Mouse (Mus musculus) intestine, embryonic 15.5 days (tissue): ENCODE measurements around the gene Spata45. TPM values are rescaled to one million over a fixed set of nuclear protein-coding genes. Genes with fewer than 3 reads are reported as not detected.

Source experiments
- ATAC-seq: fragments of 200-750 bp; cut with Nextera tagmentation; 2 replicates; pipeline ENCODE4 v1.8.0; 2017; ENCODE audit warnings: moderate TSS enrichment, moderate library complexity
- H3K27ac ChIP-seq: fragments of 300-500 bp; sonication (generic); 2 replicates; pipeline ENCODE4 v1.5.1; 2015; ENCODE audit warnings: mild to moderate bottlenecking, inconsistent platforms
- H3K27me3 ChIP-seq: fragments of 300-500 bp; sonication (generic); replicated peaks from 2 replicates; pipeline ENCODE4 v1.6.1; 2015; ENCODE audit warnings: inconsistent platforms
- H3K36me3 ChIP-seq: fragments of 300-500 bp; sonication (generic); 2 replicates; pipeline ENCODE4 v1.6.1; 2015; ENCODE audit warnings: inconsistent platforms
- H3K4me1 ChIP-seq: fragments of 300-500 bp; sonication (generic); replicated peaks from 2 replicates; pipeline ENCODE4 v1.6.1; 2015; ENCODE audit warnings: inconsistent platforms
- H3K4me2 ChIP-seq: fragments of 300-500 bp; sonication (generic); replicated peaks from 2 replicates; pipeline ENCODE4 v1.6.1; 2015; ENCODE audit warnings: mild to moderate bottlenecking, inconsistent platforms
- H3K4me3 ChIP-seq: fragments of 300-500 bp; sonication (generic); replicated peaks from 2 replicates; pipeline ENCODE4 v1.5.1; 2015; ENCODE audit warnings: inconsistent platforms
- H3K9ac ChIP-seq: fragments of 300-500 bp; sonication (generic); 2 replicates; pipeline ENCODE4 v1.6.1; 2015; ENCODE audit warnings: inconsistent platforms
- H3K9me3 ChIP-seq: fragments of 300-500 bp; sonication (generic); 2 replicates; pipeline ENCODE4 v1.6.1; 2016; ENCODE audit warnings: inconsistent platforms
- WGBS: fragments of 180-500 bp; shearing (Covaris S2); methylation state at CpG from one replicate; pipeline ENCODE4 v1.1.7; 2015; 5-methylcytosine and 5-hydroxymethylcytosine counted together
- polyA plus RNA-seq: library from polyadenylated mRNA; unstranded; fragments of >200 nt; fragmentation: Nextera tagmentation; extraction: Ambion mirVana; gene quantifications from 2 replicates; pipeline ENCODE4 v1.2.1, GENCODE M21; 2015

The Spata45 gene
- polyA plus RNA-seq, 1 experiment from 2014 or later = not detected

GRCm38 (mm10) chr1:191046231-191046824, 9.9 kb downstream of the Spata45 start:
- WGBS = 72% methylated on average over 7 of the region's 7 CpGs

GRCm38 (mm10) chr1:191053555-191053954, 17.1 kb downstream of the Spata45 start:
- H3K4me2 ChIP-seq = no peak overlapping the region
- no peak overlapping the region for H3K9ac ChIP-seq
- no peaks in the 10 kb centered on the region for H3K27me3 ChIP-seq
- H3K36me3 ChIP-seq = no peaks in the 10 kb centered on the region
- no peak overlapping the region for H3K27ac ChIP-seq
- no peaks in the 10 kb centered on the region for H3K4me1 ChIP-seq
- peak; percentile 71; the same call in 1 of the 2 replicates for ATAC-seq
- 69% methylated on average over 3 of the region's 3 CpGs for WGBS
- no peaks in the 10 kb centered on the region for H3K9me3 ChIP-seq
- H3K4me3 ChIP-seq = no peak overlapping the region

More at GRCm38 (mm10) chr1:191046231-191046824, 9.9 kb downstream of the Spata45 start:
- no peak overlapping the region for H3K9ac ChIP-seq
- H3K4me2 ChIP-seq = no peak overlapping the region
- no peak overlapping the region for H3K27ac ChIP-seq
- no peaks in the 10 kb centered on the region for H3K4me1 ChIP-seq
- no peak overlapping the region for H3K4me3 ChIP-seq
- no peaks in the 10 kb centered on the region for H3K27me3 ChIP-seq
- no peak for ATAC-seq
- H3K36me3 ChIP-seq = no peaks in the 10 kb centered on the region
- no peaks in the 10 kb centered on the region for H3K9me3 ChIP-seq

- Histone ChIP-seq H3K4me2 (no peak overlapping the region), H3K9me3 (no peaks in the 10 kb centered on the region), H3K27ac (no peak overlapping the region), H3K9ac (no peak overlapping the region), H3K27me3 (no peaks in the 10 kb centered on the region), H3K4me3 (no peak overlapping the region), H3K4me1 (no peaks in the 10 kb centered on the region), H3K36me3 (no peaks in the 10 kb centered on the region)
- 71% methylated on average over 8 of the region's 8 CpGs for WGBS
- peak; percentile 59; the same call in 1 of the 2 replicates for ATAC-seq
Measured at GRCm38 (mm10) chr1:191054870-191055532, 18.6 kb downstream of the Spata45 start.

GRCm38 (mm10) chr1:191055533-191055873, 19.1 kb downstream of the Spata45 start:
- 0 out of 2 replicates have a peak, but pooled peaks have one; percentile 3 for ATAC-seq
- H3K4me1 ChIP-seq = no peaks in the 10 kb centered on the region
- 67% methylated on average over 2 of the region's 2 CpGs for WGBS
- H3K9me3 ChIP-seq = no peaks in the 10 kb centered on the region
- H3K36me3 ChIP-seq = no peaks in the 10 kb centered on the region
- no peak overlapping the region for H3K9ac ChIP-seq
- H3K27me3 ChIP-seq = no peaks in the 10 kb centered on the region
- no peak overlapping the region for H3K27ac ChIP-seq
- no peak overlapping the region for H3K4me2 ChIP-seq
- no peak overlapping the region for H3K4me3 ChIP-seq

- no peak for ATAC-seq
- no peaks in the 10 kb centered on the region for H3K9me3 ChIP-seq
- H3K4me2 ChIP-seq = no peak overlapping the region
- H3K27me3 ChIP-seq = no peaks in the 10 kb centered on the region
- 65% methylated on average over 3 of the region's 3 CpGs for WGBS
- no peaks in the 10 kb centered on the region for H3K36me3 ChIP-seq
- no peak overlapping the region for H3K27ac ChIP-seq
- H3K9ac ChIP-seq = no peak overlapping the region
- no peak overlapping the region for H3K4me3 ChIP-seq
- 0 out of 2 replicates have a peak, but pooled peaks cover 2% of the 10 kb centered on the region for H3K4me1 ChIP-seq
Measured at GRCm38 (mm10) chr1:191057461-191057860, 21.0 kb downstream of the Spata45 start.

GRCm38 (mm10) chr1:191062241-191062780, 25.9 kb downstream of the Spata45 start:
- Histone ChIP-seq H3K4me3 (peak overlapping the region; percentile 89), H3K9me3 (no peaks in the 10 kb centered on the region), H3K9ac (peak overlapping the region; percentile 77), H3K27ac (no peak overlapping the region), H3K36me3 (peaks cover 11% of the 10 kb centered on the region; the same call in 1 of the 2 replicates), H3K27me3 (no peaks in the 10 kb centered on the region), H3K4me1 (peaks cover 11% of the 10 kb centered on the region; the same call in 1 of the 2 replicates), H3K4me2 (peak overlapping the region; percentile 74)
- ATAC-seq = peak; percentile 48
- WGBS = 5% methylated on average over 15 of the region's 15 CpGs

- Histone ChIP-seq H3K9ac (peak within 1 kb of the TSS; percentile 77), H3K9me3 (no peaks in the 10 kb centered on the region), H3K4me1 (peaks cover 11% of the 10 kb centered on the region; the same call in 1 of the 2 replicates), H3K36me3 (peaks cover 11% of the 10 kb centered on the region; the same call in 1 of the 2 replicates), H3K27ac (peak within 1 kb of the TSS; percentile 59; the same call in 1 of the 2 replicates), H3K4me2 (peak within 1 kb of the TSS; percentile 74), H3K4me3 (peak within 1 kb of the TSS; percentile 89), H3K27me3 (no peaks in the 10 kb centered on the region)
- ATAC-seq = peak; percentile 92
- under 1% methylated on average over 56 of the region's 56 CpGs for WGBS
Measured at GRCm38 (mm10) chr1:191062781-191063485, 26.5 kb downstream of the Spata45 start, which contains the start of the genes Tatdn3 and Nsl1. TSS of gene Tatdn3 (minus strand) at chr1:191062932. TSS of gene Nsl1 (plus strand) at chr1:191063012.

- WGBS = 57% methylated on average over 9 of the region's 9 CpGs
- Histone ChIP-seq H3K4me1 (peaks cover 11% of the 10 kb centered on the region; the same call in 1 of the 2 replicates), H3K9me3 (no peaks in the 10 kb centered on the region), H3K27me3 (no peaks in the 10 kb centered on the region), H3K4me2 (peak overlapping the region; percentile 74), H3K4me3 (peak overlapping the region; percentile 89), H3K9ac (peak overlapping the region; percentile 77), H3K27ac (no peak overlapping the region), H3K36me3 (peaks cover 15% of the 10 kb centered on the region; the same call in 1 of the 2 replicates)
- no peak for ATAC-seq
Measured at GRCm38 (mm10) chr1:191063700-191064099, 27.3 kb downstream of the Spata45 start.

GRCm38 (mm10) chr1:191064535-191064934, 28.1 kb downstream of the Spata45 start:
- H3K4me2 ChIP-seq = no peak overlapping the region
- H3K27me3 ChIP-seq = no peaks in the 10 kb centered on the region
- H3K4me1 ChIP-seq = peaks cover 11% of the 10 kb centered on the region; the same call in 1 of the 2 replicates
- no peak overlapping the region for H3K27ac ChIP-seq
- no peak overlapping the region for H3K9ac ChIP-seq
- no peak for ATAC-seq
- 91% methylated on average over 2 of the region's 2 CpGs for WGBS
- no peaks in the 10 kb centered on the region for H3K9me3 ChIP-seq
- H3K36me3 ChIP-seq = peaks cover 21% of the 10 kb centered on the region; the same call in 1 of the 2 replicates
- H3K4me3 ChIP-seq = no peak overlapping the region

GRCm38 (mm10) chr1:191065188-191065587, 28.7 kb downstream of the Spata45 start:
- no peak for ATAC-seq
- Histone ChIP-seq H3K9ac (no peak overlapping the region), H3K27me3 (no peaks in the 10 kb centered on the region), H3K4me2 (no peak overlapping the region), H3K27ac (no peak overlapping the region), H3K4me3 (no peak overlapping the region), H3K4me1 (peaks cover 11% of the 10 kb centered on the region; the same call in 1 of the 2 replicates), H3K36me3 (peaks cover 23% of the 10 kb centered on the region; the same call in 1 of the 2 replicates), H3K9me3 (no peaks in the 10 kb centered on the region)
- 75% methylated on average over 4 of the region's 4 CpGs for WGBS

- no peak for ATAC-seq
- Histone ChIP-seq H3K9me3 (no peaks in the 10 kb centered on the region), H3K4me1 (peaks cover 14% of the 10 kb centered on the region; the same call in 1 of the 2 replicates), H3K9ac (no peak overlapping the region), H3K36me3 (peaks cover 29% of the 10 kb centered on the region; the same call in 1 of the 2 replicates), H3K27ac (no peak overlapping the region), H3K4me3 (no peak overlapping the region), H3K4me2 (no peak overlapping the region), H3K27me3 (no peaks in the 10 kb centered on the region)
- WGBS = 82% methylated on average over 5 of the region's 5 CpGs
Measured at GRCm38 (mm10) chr1:191068377-191068776, 31.9 kb downstream of the Spata45 start.

- no peaks in the 10 kb centered on the region for H3K9me3 ChIP-seq
- H3K9ac ChIP-seq = no peak overlapping the region
- ATAC-seq = no peak
- no peak overlapping the region for H3K4me3 ChIP-seq
- H3K4me1 ChIP-seq = 0 out of 2 replicates have a peak, but pooled peaks cover 5% of the 10 kb centered on the region
- H3K4me2 ChIP-seq = no peak overlapping the region
- H3K27me3 ChIP-seq = no peaks in the 10 kb centered on the region
- peaks cover 35% of the 10 kb centered on the region; the same call in 1 of the 2 replicates for H3K36me3 ChIP-seq
- peak overlapping the region; percentile 77; the same call in 1 of the 2 replicates for H3K27ac ChIP-seq
- 83% methylated on average over 4 of the region's 4 CpGs for WGBS
Measured at GRCm38 (mm10) chr1:191070259-191070658, 33.8 kb downstream of the Spata45 start.
